Comparison of ENCODE assay signal across 7 mouse cellular contexts in the genomic region with DNA sequence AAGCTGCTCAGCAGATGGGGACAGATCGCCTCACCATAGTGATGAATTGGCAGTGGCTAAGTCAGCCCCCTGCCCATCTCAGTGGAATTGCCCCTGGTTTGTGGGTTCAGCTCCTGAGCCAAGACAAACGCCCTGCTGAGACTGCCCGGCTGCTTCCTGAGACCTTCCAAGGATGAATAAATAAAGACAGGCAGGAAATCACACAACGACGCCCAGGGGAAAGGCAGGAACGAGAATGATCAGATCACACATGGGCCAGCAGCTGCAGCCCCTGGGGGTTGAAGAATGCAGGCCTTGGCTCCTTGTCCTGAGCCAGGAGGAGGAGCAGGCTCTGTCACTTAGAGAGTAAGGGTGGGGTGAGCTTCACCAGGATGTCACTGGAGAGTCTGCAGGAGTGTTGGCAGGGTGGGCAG. TPM values are rescaled to one million over a fixed set of nuclear protein-coding genes. Genes with fewer than 3 reads are reported as not detected.
DNase-seq lines count a peak whose midpoint lies in the region; ATAC-seq and TF ChIP-seq lines count a peak whose summit lies in the region.

No protein-coding gene starts in this region.

- H3K27ac ChIP-seq in layer of hippocampus, adult 2 months = peak overlapping the region; percentile 14; the same call in 1 of the 2 replicates
- peak overlapping the region; percentile 61 for H3K27ac ChIP-seq in kidney, embryonic 15.5 days

- no peak for ATAC-seq in kidney, embryonic 15.5 days (replicated peaks; ENCODE audit: low FRiP score)

- TF ChIP-seq CTCF in layer of hippocampus, adult 2 months (conservative IDR thresholded peaks at IDR 0.05) = no peak

- 25% methylated on average over 6 of the region's 6 CpGs for WGBS in kidney, embryonic 15.5 days

- no peaks in the 10 kb centered on the region for H3K79me2 ChIP-seq in myocyte (ENCODE audit: control insufficient read depth, insufficient read depth)

- H3K4me1 ChIP-seq in kidney, embryonic 15.5 days = peaks cover 28% of the 10 kb centered on the region

- no peaks in the 10 kb centered on the region for H3K9me3 ChIP-seq in kidney, embryonic 15.5 days (replicated peaks)

- H3ac ChIP-seq in myocyte (ENCODE audit: control insufficient read depth, insufficient read length) = no peak overlapping the region

- TF ChIP-seq POLR2A in myocyte (IDR thresholded peaks at IDR 0.05; ENCODE audit: insufficient read length, low read depth) = no peak

- H3K36me3 ChIP-seq in kidney, embryonic 15.5 days = peaks cover 42% of the 10 kb centered on the region
- H3K36me3 ChIP-seq in myocyte (ENCODE audit: control insufficient read depth, insufficient read depth) = peaks cover 6% of the 10 kb centered on the region

- DNase-seq in layer of hippocampus, adult 2 months (ENCODE audit: low spot score in 2 of 2) = no peak
- DNase-seq in layer of hippocampus, adult 9-10 months (ENCODE audit: low spot score) = no peak
- peak; percentile 61 for DNase-seq in gastrocnemius, postnatal 25 days
- DNase-seq in thymus, adult 18-20 months = no peak
- DNase-seq in frontal cortex, postnatal 36 days (ENCODE audit: low spot score in 2 of 2) = no peak

- no peaks in the 10 kb centered on the region for H3K27me3 ChIP-seq in kidney, embryonic 15.5 days
- no peaks in the 10 kb centered on the region for H3K27me3 ChIP-seq in myocyte (ENCODE audit: control insufficient read depth, insufficient read depth, insufficient read length)

- H3K4me3 ChIP-seq in layer of hippocampus, adult 2 months = no peak overlapping the region
- H3K4me3 ChIP-seq in kidney, embryonic 15.5 days (replicated peaks) = no peak overlapping the region
- H3K4me3 ChIP-seq in myocyte = no peak overlapping the region

- H3K4me2 ChIP-seq in kidney, embryonic 15.5 days = no peak overlapping the region
- no peak overlapping the region for H3K4me2 ChIP-seq in myocyte (ENCODE audit: low read depth)

- H3K9ac ChIP-seq in kidney, embryonic 15.5 days = no peak overlapping the region

TF ChIP-seq in myocyte, 11 proteins besides CTCF, POLR2A, EP300 and RAD21:
- TF ChIP-seq MYOG (IDR thresholded peaks at IDR 0.05; ENCODE audit: control insufficient read depth in 1 of 3, insufficient read depth in 1 of 3, insufficient read length in 2 of 3, low read depth in 2 of 3) = peak; percentile 6 to 79 (median 24)
- TF ChIP-seq REST (IDR thresholded peaks at IDR 0.05; ENCODE audit: insufficient read depth, insufficient read length) = no peak
- peak in 2 of 3 experiments; percentile 52 to 79 for TF ChIP-seq MYOD1 (IDR thresholded peaks at IDR 0.05; ENCODE audit: control insufficient read depth in 1 of 3, insufficient read length in 2 of 3, low read depth in 2 of 3)

RNA-seq across cellular contexts. Expression of a gene that starts 21.2 kb away (rescaled TPM):
- 10 to 100 TPM; 28.0 to 32.8 TPM for total RNA-seq in layer of hippocampus, adult 2 months (2021)
- total RNA-seq in gastrocnemius, postnatal 25 days (2021) = 10 to 100 TPM; 31.7 to 35.8 TPM
- 37.4 and 41.5 TPM in 2 replicates for polyA plus RNA-seq in kidney, embryonic 15.5 days (2015; fragmentation: Nextera tagmentation; extraction: Ambion mirVana)
- polyA plus RNA-seq in myocyte (2012; fragmentation: generic; extraction: Trizol) = 25.0 TPM
